Mouse (Mus musculus) fibroblast of lung, adult 2 months (primary cell): ENCODE data around the gene March6.

Source experiments
- DNase-seq: peaks from one replicate; pipeline ENCODE4 v3.0.0-alpha.2; 2011; ENCODE audit warnings: low read depth

The March6 gene

DNA sequence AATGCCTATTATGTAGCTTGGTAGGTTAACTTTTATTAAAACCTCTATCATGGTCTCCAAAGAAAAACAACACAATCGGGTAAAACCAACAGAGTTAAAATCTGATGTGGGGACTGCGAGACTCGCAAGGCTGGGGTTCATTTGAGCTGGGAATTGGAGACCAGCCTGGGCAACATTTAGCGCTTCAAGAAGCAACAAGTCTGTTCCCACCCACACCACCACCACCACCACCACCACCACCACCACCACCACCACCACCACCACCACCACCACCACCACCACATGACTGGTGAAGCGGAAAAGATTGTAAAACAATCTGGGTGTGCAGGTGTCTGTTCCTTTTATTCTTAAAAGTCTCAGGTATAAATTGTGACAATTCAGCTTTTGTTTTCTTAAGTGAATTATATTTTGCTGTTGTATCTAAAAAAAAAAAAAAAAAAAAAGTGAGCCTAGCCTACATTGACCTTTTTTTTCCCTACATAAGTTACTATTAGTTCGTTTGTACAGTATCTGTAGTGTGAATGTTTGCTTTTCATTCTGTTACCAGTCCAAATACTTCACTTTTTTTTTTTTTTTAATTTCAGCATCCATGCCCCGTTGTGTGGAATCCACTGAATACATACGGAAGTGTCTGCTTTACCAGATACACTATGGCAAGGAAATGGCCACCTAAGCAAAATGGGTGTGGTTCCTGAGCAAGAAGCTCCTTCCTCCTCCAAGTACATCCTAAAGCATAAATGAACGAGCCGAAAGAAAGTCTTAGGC is 76.6 kb downstream of the March6 start:
- DNase-seq = no peak

GRCm38 (mm10) chr15:31453098-31453916 is 77.5 kb downstream of the March6 start, which contains the start of gene Ropn1l:
TSS of gene Ropn1l (minus strand) at chr15:31453737.
- peak; percentile 90 for DNase-seq

GRCm38 (mm10) chr15:31452336-31453097 is 78.3 kb downstream of the March6 start:
- peak; percentile 12 for DNase-seq

- no peak for DNase-seq
Measured at GRCm38 (mm10) chr15:31449772-31450171, 81.1 kb downstream of the March6 start.

GRCm38 (mm10) chr15:31447121-31447520 is 83.7 kb downstream of the March6 start:
- DNase-seq = peak; percentile 53

DNA sequence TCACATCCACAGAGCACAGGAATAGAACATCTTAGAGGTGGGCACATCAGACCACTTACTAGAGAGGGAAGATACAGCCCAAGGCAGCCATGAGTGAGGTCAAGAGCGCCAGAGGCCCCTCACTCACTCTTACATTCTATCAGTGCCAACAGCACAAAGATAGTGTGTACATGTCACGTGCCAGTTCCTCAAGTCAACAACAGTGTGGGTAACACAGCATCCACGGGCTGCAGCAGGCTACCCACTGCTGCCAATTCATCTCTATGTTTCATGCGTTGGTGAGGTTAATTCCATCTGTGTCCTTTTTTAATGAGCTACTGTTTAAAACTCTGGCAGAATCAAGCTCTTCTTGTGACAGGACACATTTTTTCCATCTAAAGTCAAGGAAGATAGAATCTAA is 88.2 kb downstream of the March6 start:
- no peak for DNase-seq

- DNase-seq = no peak
Measured at GRCm38 (mm10) chr15:31441996-31442395, 88.9 kb downstream of the March6 start.

- no peak for DNase-seq
Measured at GRCm38 (mm10) chr15:31436811-31437210, 94.0 kb downstream of the March6 start.

GRCm38 (mm10) chr15:31436083-31436482 is 94.8 kb downstream of the March6 start:
- no peak for DNase-seq

DNA sequence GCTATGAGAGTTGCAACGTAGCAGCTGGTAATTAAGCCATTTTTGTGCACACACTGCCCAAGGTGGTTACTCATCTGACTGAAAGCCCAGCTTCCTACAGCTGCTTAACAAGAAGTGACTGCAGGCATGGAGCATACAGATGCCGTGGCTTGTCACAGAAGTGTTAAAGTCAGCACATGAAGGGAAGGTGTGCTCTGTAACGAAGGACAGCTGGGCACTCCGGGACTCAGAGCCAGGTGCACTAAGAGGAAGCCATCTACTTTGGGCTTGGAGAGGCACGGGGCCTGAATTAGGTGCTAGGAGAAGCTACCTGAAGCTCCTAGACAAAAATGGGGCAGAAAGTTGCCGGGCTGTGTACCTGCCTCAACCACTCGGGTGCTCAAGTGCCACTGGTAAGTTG is 97.1 kb downstream of the March6 start:
- DNase-seq = no peak

DNA sequence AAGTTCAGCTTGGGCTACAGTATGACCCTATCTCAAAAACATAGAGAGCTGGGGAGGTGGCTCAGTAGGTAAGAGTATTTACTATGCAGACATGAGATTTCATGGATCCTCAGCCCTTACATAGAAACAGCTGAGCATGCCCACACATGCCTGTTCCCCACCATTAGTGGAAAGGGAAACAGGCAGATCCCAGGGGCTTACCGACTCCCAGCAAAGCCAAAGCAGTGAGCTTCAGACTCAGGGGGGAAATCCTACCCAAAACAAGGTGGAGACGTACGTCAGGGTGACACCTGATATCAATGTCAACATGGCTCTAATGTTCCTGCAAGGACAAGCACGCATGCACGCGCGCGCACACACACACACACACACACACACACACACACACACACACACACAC is 99.0 kb downstream of the March6 start:
- no peak for DNase-seq

DNA sequence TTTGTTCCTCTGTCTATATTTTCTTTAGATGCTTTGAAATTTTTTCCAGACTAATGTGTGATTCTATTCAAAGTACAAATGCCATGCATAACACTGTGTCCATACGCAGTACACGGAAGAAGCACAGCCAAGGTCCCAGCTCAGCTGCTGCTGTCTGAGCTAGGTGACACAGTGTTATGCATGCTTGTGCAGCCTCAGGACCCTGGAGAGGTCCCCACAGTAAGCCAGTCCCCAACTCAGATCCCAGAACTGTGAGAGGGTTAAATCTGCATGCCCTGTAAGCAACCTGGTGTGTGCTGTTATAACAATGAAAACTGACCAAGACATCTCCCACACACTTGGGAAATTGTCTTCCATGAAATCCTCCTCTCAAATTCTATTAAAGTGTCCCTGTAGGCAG is 100.8 kb downstream of the March6 start:
- no peak for DNase-seq

DNA sequence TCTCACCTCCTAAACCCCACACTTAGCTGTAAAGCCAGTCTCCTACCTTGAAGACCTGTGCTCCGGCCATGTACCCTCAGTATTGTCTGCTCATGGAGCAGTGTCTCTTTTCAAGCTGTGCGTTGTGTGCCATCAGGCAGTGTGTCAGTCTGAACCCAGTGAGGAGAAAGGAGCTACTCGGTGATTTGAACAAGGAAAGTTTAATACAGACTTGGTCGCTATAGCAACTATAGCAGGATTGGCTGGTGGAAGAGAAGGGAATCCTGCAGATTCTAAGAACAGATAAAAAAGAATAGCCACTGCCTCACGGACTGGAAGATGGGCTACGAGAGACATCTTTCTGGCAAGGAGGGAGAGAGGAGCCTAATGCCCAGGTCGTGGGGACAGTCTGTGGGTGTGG is 101.4 kb downstream of the March6 start:
- no peak for DNase-seq

- peak; percentile 71 for DNase-seq
Measured at GRCm38 (mm10) chr15:31428571-31428970, 102.3 kb downstream of the March6 start.

DNA sequence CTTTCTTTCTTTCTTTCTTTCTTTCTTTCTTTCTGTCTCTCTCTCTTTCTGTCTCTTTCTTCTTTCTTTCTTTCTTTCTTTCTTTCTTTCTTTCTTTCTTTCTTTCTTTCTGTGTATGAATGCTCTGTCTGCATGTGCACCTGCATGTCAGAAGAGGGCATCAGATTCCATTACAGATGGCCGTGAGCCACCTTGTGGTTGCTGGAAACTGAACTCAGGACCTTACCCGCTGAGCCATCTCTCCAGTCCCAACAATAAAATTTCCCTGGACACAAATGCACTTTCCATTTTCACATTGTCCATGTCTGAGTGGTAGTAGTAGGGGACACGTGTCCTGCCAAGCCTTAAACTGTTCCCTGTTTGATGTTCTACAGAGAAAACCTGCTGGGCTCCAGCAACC is 103.5 kb downstream of the March6 start:
- DNase-seq = no peak

DNA sequence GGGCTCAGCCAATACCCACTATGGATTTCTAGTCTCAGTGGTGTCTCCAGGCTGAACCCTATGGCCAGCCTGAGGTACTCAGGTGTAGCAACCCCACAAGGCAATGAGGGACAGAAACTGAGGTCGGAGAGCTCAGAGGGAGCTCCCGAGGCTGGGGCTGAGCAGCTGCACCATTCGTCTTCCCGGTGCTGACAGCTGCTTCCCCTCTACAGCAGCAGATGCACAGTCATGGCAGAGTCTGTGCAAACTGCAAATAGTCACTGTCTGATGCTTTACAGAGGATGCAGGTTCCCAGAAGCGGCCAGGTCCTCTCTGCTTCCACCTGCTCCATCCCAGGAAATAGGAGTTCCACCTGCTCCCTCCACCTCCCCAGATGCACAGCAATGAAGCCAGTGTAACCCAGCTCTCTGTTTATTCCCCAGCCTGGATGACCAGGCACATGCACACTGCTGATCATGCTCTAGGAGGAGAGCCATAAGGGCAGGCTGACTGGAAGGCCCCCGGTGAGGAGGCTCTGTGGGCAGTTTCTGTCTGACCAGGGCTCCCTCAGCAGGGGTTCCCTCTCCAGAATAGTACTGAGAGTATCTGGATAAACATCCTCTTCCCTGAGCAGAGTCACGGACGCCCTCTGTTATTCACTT is 104.7 kb downstream of the March6 start:
- no peak for DNase-seq

DNA sequence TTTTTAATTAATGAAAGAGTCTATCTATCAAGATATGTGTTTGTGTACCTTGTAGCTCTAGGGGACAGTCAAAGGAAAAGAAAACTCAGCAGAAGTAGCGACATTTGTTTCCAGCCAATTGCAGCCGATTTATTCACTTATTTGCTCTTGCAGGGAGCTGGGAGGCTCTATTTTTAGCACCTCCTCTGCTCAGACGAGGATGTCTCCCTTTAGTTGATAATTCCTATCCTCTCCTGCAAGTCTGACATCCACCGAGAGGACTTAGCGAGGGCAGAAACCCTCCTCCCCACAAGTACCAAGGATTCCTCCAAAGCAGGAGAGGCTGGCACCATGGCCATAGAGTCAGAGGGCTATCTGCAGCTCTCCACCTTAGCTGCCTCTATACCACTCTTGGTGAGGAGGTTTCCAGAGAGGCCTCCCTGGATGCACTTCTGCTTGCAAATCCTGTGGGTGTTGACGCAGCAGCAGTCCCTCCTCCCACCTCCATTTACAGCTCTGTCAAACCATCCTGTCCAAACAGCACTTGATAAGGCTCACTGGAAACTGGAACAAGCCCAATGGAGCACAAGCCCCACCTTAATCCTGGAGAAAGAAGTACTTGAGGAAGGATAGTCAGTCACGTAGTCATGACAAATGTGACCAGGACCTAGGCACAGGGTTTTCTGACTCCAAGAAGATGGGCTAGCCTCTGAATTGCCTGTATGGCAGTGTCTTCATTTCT is 108.0 kb downstream of the March6 start:
- DNase-seq = no peak

- DNase-seq = no peak
Measured at GRCm38 (mm10) chr15:31419037-31419436, 111.8 kb downstream of the March6 start.

DNA sequence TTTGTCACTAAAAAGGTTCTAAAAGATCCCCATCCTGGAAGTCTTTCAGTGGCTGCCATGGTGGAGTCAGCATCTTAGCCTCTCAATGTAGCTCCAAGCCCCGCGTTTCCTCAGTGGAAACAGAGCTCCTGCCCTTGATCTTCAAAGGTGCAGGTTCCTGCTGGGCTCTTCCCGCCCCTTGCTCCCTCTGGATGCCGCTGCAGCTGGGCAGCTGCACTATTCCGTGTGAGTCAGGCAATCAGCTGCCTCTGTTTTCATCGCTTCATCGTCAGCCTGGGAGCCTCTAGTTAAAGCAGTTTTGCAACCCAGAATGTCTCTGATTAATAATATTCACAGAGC is 112.2 kb downstream of the March6 start:
- DNase-seq = peak; percentile 23

DNA sequence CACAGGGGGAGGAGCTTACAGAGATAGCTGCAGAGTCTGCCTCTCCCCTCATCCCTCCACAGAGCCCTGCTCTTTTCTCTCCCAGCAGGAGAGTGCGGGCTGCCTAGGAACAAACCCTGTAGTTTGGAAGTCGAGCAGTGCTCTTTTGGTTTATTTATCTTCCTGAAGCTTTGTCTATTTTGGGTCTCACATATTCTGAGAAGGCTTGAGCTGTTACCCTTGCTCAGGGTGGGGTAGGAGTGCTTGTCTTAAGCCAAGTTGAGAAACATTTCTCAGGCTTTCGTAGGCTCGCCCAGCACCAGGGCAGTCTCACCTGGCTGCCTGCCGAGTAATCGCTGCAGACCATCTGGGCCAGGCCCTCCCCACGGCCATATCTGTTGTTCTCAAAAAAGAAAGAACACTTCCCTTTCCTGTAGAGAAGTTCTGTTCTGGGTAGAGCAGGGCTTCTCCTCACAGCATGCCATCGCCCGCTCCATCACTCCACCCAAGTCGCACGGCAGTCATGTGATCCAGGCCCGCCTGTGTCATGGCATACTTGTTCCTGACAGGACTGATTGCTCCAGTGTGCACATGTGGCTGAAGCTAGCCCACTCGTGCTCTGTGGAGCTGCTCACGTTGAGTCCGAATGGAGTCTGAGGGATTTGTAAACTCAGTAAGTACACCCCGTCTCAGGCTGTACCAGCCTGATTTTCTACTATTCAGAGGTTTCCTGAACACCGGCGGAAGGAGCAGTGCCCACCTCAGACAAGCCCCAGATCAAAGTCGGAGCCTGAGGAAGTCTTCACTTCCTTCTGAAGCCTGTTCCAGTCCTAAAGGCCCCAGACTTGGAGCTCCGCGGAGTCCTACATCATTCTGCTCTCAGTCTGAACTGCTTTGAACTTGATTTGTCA is 112.8 kb downstream of the March6 start:
- DNase-seq = peak; percentile 27
